Mouse (Mus musculus) megakaryocyte-erythroid progenitor cell, adult 5-6 weeks (primary cell): Measurements from ENCODE around the gene Prkn. TPM values are rescaled to one million over a fixed set of nuclear protein-coding genes. Genes with fewer than 3 reads are reported as not detected.

Experiments used
- ATAC-seq: replicated peaks from 2 replicates; pipeline ENCODE4 v1.8.0; 2016; ENCODE audit warnings: mild to moderate bottlenecking, inconsistent platforms; ENCODE audit not compliant: severe bottlenecking, poor library complexity, low FRiP score, low TSS enrichment
- total RNA-seq, 2 experiments: library from RNA; stranded (forward) in 1 of 2; stranded (reverse) in 1 of 2; fragments of 200-1000, 215-1000 nt in 1 of 2; fragments of >200 nt in 1 of 2; fragmentation: Nextera tagmentation in 1 of 2; gene quantifications; 2 replicates each; pipeline ENCODE4 v1.2.3; 2014 to 2017

Gene Prkn
- total RNA-seq, 2 experiments from 2014 or later, result 3.1 to 5.9 TPM

- no peak for ATAC-seq
Observed at GRCm38 (mm10) chr17:11466095-11466494, 625.9 kb downstream of the Prkn start.

GRCm38 (mm10) chr17:11468624-11469023 is 628.4 kb downstream of the Prkn start:
- no peak for ATAC-seq

GRCm38 (mm10) chr17:11483032-11483431 is 642.8 kb downstream of the Prkn start:
- no peak for ATAC-seq

GRCm38 (mm10) chr17:11490051-11490450 is 649.9 kb downstream of the Prkn start:
- ATAC-seq, result no peak

GRCm38 (mm10) chr17:11502556-11502955 is 662.4 kb downstream of the Prkn start:
- ATAC-seq, result no peak

- ATAC-seq, result no peak
Observed at GRCm38 (mm10) chr17:11504496-11504895, 664.3 kb downstream of the Prkn start.

GRCm38 (mm10) chr17:11507082-11507481 is 666.9 kb downstream of the Prkn start:
- no peak for ATAC-seq

GRCm38 (mm10) chr17:11510081-11510480 is 669.9 kb downstream of the Prkn start:
- ATAC-seq, result no peak

GRCm38 (mm10) chr17:11514032-11514761 is 674.0 kb downstream of the Prkn start:
- no peak for ATAC-seq

GRCm38 (mm10) chr17:11515619-11516018 is 675.4 kb downstream of the Prkn start:
- peak; percentile 70 for ATAC-seq

- no peak for ATAC-seq
Observed at GRCm38 (mm10) chr17:11516165-11516564, 676.0 kb downstream of the Prkn start.

GRCm38 (mm10) chr17:11532066-11532465 is 691.9 kb downstream of the Prkn start:
- ATAC-seq, result no peak

GRCm38 (mm10) chr17:11532748-11533147 is 692.6 kb downstream of the Prkn start:
- ATAC-seq, result no peak

- no peak for ATAC-seq
Observed at GRCm38 (mm10) chr17:11533835-11534234, 693.7 kb downstream of the Prkn start.

- no peak for ATAC-seq
Observed at GRCm38 (mm10) chr17:11538826-11539225, 698.6 kb downstream of the Prkn start.

- ATAC-seq, result no peak
Observed at GRCm38 (mm10) chr17:11541928-11542623, 701.9 kb downstream of the Prkn start.

- no peak for ATAC-seq
Observed at GRCm38 (mm10) chr17:11550562-11550961, 710.4 kb downstream of the Prkn start.

GRCm38 (mm10) chr17:11565681-11566080 is 725.5 kb downstream of the Prkn start:
- ATAC-seq, result no peak

GRCm38 (mm10) chr17:11570392-11570791 is 730.2 kb downstream of the Prkn start:
- no peak for ATAC-seq

GRCm38 (mm10) chr17:11573666-11574065 is 733.5 kb downstream of the Prkn start:
- no peak for ATAC-seq

GRCm38 (mm10) chr17:11585491-11585890 is 745.3 kb downstream of the Prkn start:
- ATAC-seq, result no peak
